8 mouse cellular contexts compared by ENCODE assay signal in genomic region chr17:45619386-45620256, GRCm38 (mm10). TPM values are rescaled to one million over a fixed set of nuclear protein-coding genes. Genes with fewer than 3 reads are reported as not detected.
DNase-seq lines count a peak whose midpoint lies in the region; ATAC-seq lines count a peak whose summit lies in the region.

No protein-coding gene starts in this region.

- H3K9me3 ChIP-seq in heart, embryonic 13.5 days = no peaks in the 10 kb centered on the region

- peak; percentile 65 for DNase-seq in 416B (ENCODE audit: low read depth)
- peak; percentile 56 for DNase-seq in MN1 (ENCODE audit: low spot score)
- DNase-seq in kidney, postnatal 14 days = peak; percentile 65
- peak; percentile 59 for DNase-seq in thymus, postnatal 25 days
- DNase-seq in left cerebral cortex, postnatal 36 days (ENCODE audit: low spot score in 2 of 2) = no peak
- no peak for DNase-seq in embryo, embryonic 9.5 days (ENCODE audit: extremely low spot score)

- H3K27me3 ChIP-seq in heart, embryonic 13.5 days (replicated peaks) = no peaks in the 10 kb centered on the region

- peak overlapping the region; percentile 71 for H3K9ac ChIP-seq in heart, embryonic 13.5 days

- peak overlapping the region; percentile 65 for H3K4me2 ChIP-seq in heart, embryonic 13.5 days

- no peak for ATAC-seq in heart, embryonic 13.5 days (ENCODE audit: extremely low read depth, insufficient number of reproducible peaks, low FRiP score, low TSS enrichment)

- H3K4me1 ChIP-seq in heart, embryonic 13.5 days = peaks cover 19% of the 10 kb centered on the region

- peak overlapping the region; percentile 87 for H3K27ac ChIP-seq in heart, embryonic 13.5 days (replicated peaks)
- H3K27ac ChIP-seq in macrophage = peak overlapping the region; percentile 81

- intact Hi-C loops in left cerebral cortex, postnatal 36 days (cut with DNase I) = no loop called here

- H3K79me2 ChIP-seq in macrophage (ENCODE audit: inconsistent target) = no peaks in the 10 kb centered on the region

- 18% methylated on average over 20 of the region's 20 CpGs for WGBS in heart, embryonic 13.5 days
- WGBS in macrophage (ENCODE audit: missing documents) = under 1% methylated on average over 20 of the region's 20 CpGs

- peak overlapping the region; percentile 36 for H3K4me3 ChIP-seq in heart, embryonic 13.5 days
- peak overlapping the region; percentile 49 for H3K4me3 ChIP-seq in macrophage (ENCODE audit: inconsistent target)

- H3K36me3 ChIP-seq in heart, embryonic 13.5 days = no peaks in the 10 kb centered on the region
- no peaks in the 10 kb centered on the region for H3K36me3 ChIP-seq in macrophage (ENCODE audit: inconsistent target)

RNA-seq across cellular contexts. Expression of gene Mymx, which starts 17.7 kb away (rescaled TPM):
- 0.37 and 0.45 TPM in 2 replicates for polyA plus RNA-seq in heart, embryonic 13.5 days (2015; fragmentation: Nextera tagmentation; extraction: Ambion mirVana)
- not detected for total RNA-seq in macrophage (2018; cell fraction: chromatin; rRNA removed)
- not detected for total RNA-seq in macrophage (2018; cell fraction: cytosol; rRNA removed)
- not detected for total RNA-seq in macrophage (2018; cell fraction: nucleus; rRNA removed)
- polyA plus RNA-seq in macrophage (2018) = not detected in 3 replicates
- total RNA-seq in left cerebral cortex, postnatal 36 days (2021) = not detected

RNA-seq across cellular contexts. Expression of gene Slc29a1, which starts 20.2 kb away (rescaled TPM):
- polyA plus RNA-seq in heart, embryonic 13.5 days (2015; fragmentation: Nextera tagmentation; extraction: Ambion mirVana) = 68.8 and 83.6 TPM in 2 replicates
- 100 to 1,000 TPM in 1 of 26 experiments, 10 to 100 TPM in 25; 14.6 to 121 (median 42.6) TPM for total RNA-seq in macrophage (2018; cell fraction: chromatin; rRNA removed)
- 10 to 100 TPM; 33.8 to 79.3 (median 46.1) TPM for total RNA-seq in macrophage (2018; cell fraction: cytosol; rRNA removed)
- total RNA-seq in macrophage (2018; cell fraction: nucleus; rRNA removed) = 100 to 1,000 TPM in 2 of 26 experiments, 10 to 100 TPM in 24; 34.5 to 101 (median 54.4) TPM
- 69.7 to 95.8 TPM (median 74.1 TPM) in 3 replicates for polyA plus RNA-seq in macrophage (2018)
- total RNA-seq in left cerebral cortex, postnatal 36 days (2021) = 10 to 100 TPM; 17.1 to 23.2 TPM

RNA-seq across cellular contexts. Expression of gene Capn11, which starts 39.5 kb away (rescaled TPM):
- 0.18 and 0.33 TPM in 2 replicates for polyA plus RNA-seq in heart, embryonic 13.5 days (2015; fragmentation: Nextera tagmentation; extraction: Ambion mirVana)
- 1 to 10 TPM in 22 of 26 experiments, under 1 TPM in 3, not detected in 1; 0.34 to 4.5 (median 2.1) TPM for total RNA-seq in macrophage (2018; cell fraction: chromatin; rRNA removed)
- 1 to 10 TPM in 2 of 26 experiments, under 1 TPM in 24; 0.23 to 1.2 (median 0.55) TPM for total RNA-seq in macrophage (2018; cell fraction: cytosol; rRNA removed)
- total RNA-seq in macrophage (2018; cell fraction: nucleus; rRNA removed) = 1 to 10 TPM in 15 of 26 experiments, under 1 TPM in 9, not detected in 2; 0.24 to 3.3 (median 1.6) TPM
- polyA plus RNA-seq in macrophage (2018) = 0.37 to 0.60 TPM in 2 of 3 replicates, not detected in the other
- total RNA-seq in left cerebral cortex, postnatal 36 days (2021) = under 1 TPM; 0.12 to 0.66 TPM

RNA-seq across cellular contexts. Expression of gene Hsp90ab1, which starts 46.5 kb away (rescaled TPM):
- 1,372 and 1,500 TPM in 2 replicates for polyA plus RNA-seq in heart, embryonic 13.5 days (2015; fragmentation: Nextera tagmentation; extraction: Ambion mirVana)
- total RNA-seq in macrophage (2018; cell fraction: chromatin; rRNA removed) = 100 to 1,000 TPM in 24 of 26 experiments, 10 to 100 TPM in 2; 75.3 to 326 (median 157) TPM
- total RNA-seq in macrophage (2018; cell fraction: cytosol; rRNA removed) = 1,000 to 10,000 TPM in 1 of 26 experiments, 100 to 1,000 TPM in 25; 478 to 1,021 (median 622) TPM
- total RNA-seq in macrophage (2018; cell fraction: nucleus; rRNA removed) = 100 to 1,000 TPM; 134 to 740 (median 322) TPM
- polyA plus RNA-seq in macrophage (2018) = 519 to 1,022 TPM (median 909 TPM) in 3 replicates
- 1,000 to 10,000 TPM; 1,413 to 1,526 TPM for total RNA-seq in left cerebral cortex, postnatal 36 days (2021)

RNA-seq across cellular contexts. Expression of gene Slc35b2, which starts 55.9 kb away (rescaled TPM):
- 91.8 and 94.9 TPM in 2 replicates for polyA plus RNA-seq in heart, embryonic 13.5 days (2015; fragmentation: Nextera tagmentation; extraction: Ambion mirVana)
- 100 to 1,000 TPM in 12 of 26 experiments, 10 to 100 TPM in 14; 21.2 to 410 (median 74.1) TPM for total RNA-seq in macrophage (2018; cell fraction: chromatin; rRNA removed)
- 10 to 100 TPM; 41.0 to 71.6 (median 56.5) TPM for total RNA-seq in macrophage (2018; cell fraction: cytosol; rRNA removed)
- total RNA-seq in macrophage (2018; cell fraction: nucleus; rRNA removed) = 100 to 1,000 TPM in 13 of 26 experiments, 10 to 100 TPM in 13; 49.8 to 383 (median 91.4) TPM
- polyA plus RNA-seq in macrophage (2018) = 41.2 to 72.8 TPM (median 58.2 TPM) in 3 replicates
- 10 to 100 TPM; 24.7 to 33.0 TPM for total RNA-seq in left cerebral cortex, postnatal 36 days (2021)

Comparison
In these comparisons a context has a peak if more than half of its experiments do, and no peak if none do; other contexts are left out.
1. DNase-seq: peak in 416B (single experiment), MN1 (single experiment), kidney, postnatal 14 days (single experiment) and thymus, postnatal 25 days (single experiment); none in left cerebral cortex, postnatal 36 days (0 of 2) and embryo, embryonic 9.5 days (single experiment).